Mouse (Mus musculus) MEL (cell line): ENCODE data around the gene Lhfpl5. TPM values are rescaled to one million over a fixed set of nuclear protein-coding genes. Genes with fewer than 3 reads are reported as not detected.

Source experiments
- DNase-seq: peaks from one replicate; pipeline ENCODE4 v3.0.0; 2011; ENCODE audit warnings: low read depth, low spot score
- H3K27ac ChIP-seq: 2 replicates; pipeline ENCODE4 v1.5.1; 2012; ENCODE audit warnings: low read depth, mild to moderate bottlenecking, control low read depth, low read length, moderate library complexity; ENCODE audit not compliant: control insufficient read depth
- H3K27me3 ChIP-seq, 2 experiments: fragments of 150-350 bp in 1 of 2; sonication (generic) in 1 of 2; 2 replicates each; pipeline ENCODE4 v1.6.1; 2012; ENCODE audit warnings: low read length in 2 of 2, mild to moderate bottlenecking in 2 of 2, improper control_type of control experiment in 1 of 2, moderate library complexity in 1 of 2; ENCODE audit not compliant: insufficient read depth in 2 of 2, control insufficient read depth in 1 of 2
- H3K36me3 ChIP-seq, 2 experiments: 2 replicates each; pipeline ENCODE4 v1.6.1; 2012 to 2014; ENCODE audit warnings: low read length in 2 of 2, improper control_type of control experiment in 1 of 2, inconsistent platforms in 1 of 2, mild to moderate bottlenecking in 1 of 2; ENCODE audit not compliant: insufficient read depth in 2 of 2, control insufficient read depth in 1 of 2
- H3K4me1 ChIP-seq, 2 experiments: fragments of 150-350 bp in 1 of 2; sonication (generic) in 1 of 2; 2 replicates each; pipeline ENCODE4 v1.6.1; 2012; ENCODE audit warnings: low read length in 2 of 2, improper control_type of control experiment in 1 of 2, mild to moderate bottlenecking in 1 of 2; ENCODE audit not compliant: insufficient read depth in 2 of 2, control insufficient read depth in 1 of 2
- H3K4me3 ChIP-seq, 2 experiments: fragments of 150-350 bp in 1 of 2; sonication (generic) in 1 of 2; 2 replicates each; pipeline ENCODE4 v1.5.1; 2012; ENCODE audit warnings: low read depth in 2 of 2, low read length in 2 of 2, mild to moderate bottlenecking in 2 of 2, moderate library complexity in 2 of 2, control low read depth in 1 of 2, improper control_type of control experiment in 1 of 2; ENCODE audit not compliant: control insufficient read depth in 1 of 2, insufficient read depth in 1 of 2
- H3K79me2 ChIP-seq: 2 replicates; pipeline ENCODE4 v1.6.1; 2012; ENCODE audit warnings: mild to moderate bottlenecking, low read length, moderate library complexity; ENCODE audit not compliant: control insufficient read depth, poor library complexity, insufficient read depth
- H3K9ac ChIP-seq: 2 replicates; pipeline ENCODE4 v1.6.1; 2012; ENCODE audit warnings: low read depth, mild to moderate bottlenecking, control low read depth, low read length, moderate library complexity; ENCODE audit not compliant: control insufficient read depth, poor library complexity, severe bottlenecking
- H3K9me3 ChIP-seq: fragments of 150-350 bp; sonication (generic); replicated peaks from 2 replicates; pipeline ENCODE4 v1.6.1; 2012; ENCODE audit warnings: mild to moderate bottlenecking, low read length, improper control_type of control experiment, moderate library complexity; ENCODE audit not compliant: insufficient read depth
- BHLHE40 ChIP-seq: IDR thresholded peaks from 2 replicates; pipeline ENCODE4 v1.6.1; 2012; ENCODE audit warnings: low read depth, mild to moderate bottlenecking, inconsistent platforms, low read length, improper control_type of control experiment, borderline replicate concordance
- CHD1 ChIP-seq: IDR thresholded peaks from 2 replicates; pipeline ENCODE4 v1.6.1; 2012; ENCODE audit warnings: low read depth, mild to moderate bottlenecking, inconsistent platforms, low read length, improper control_type of control experiment
- CHD2 ChIP-seq: IDR thresholded peaks from 2 replicates; pipeline ENCODE4 v1.6.1; 2011; ENCODE audit warnings: low read length, improper control_type of control experiment
- CTCF ChIP-seq, 3 experiments: IDR thresholded peaks in 2 of 3; conservative IDR thresholded peaks in 1 of 3; 2 replicates each; pipeline ENCODE4 v1.5.1; 2011 to 2012; ENCODE audit warnings: low read length in 3 of 3, low read depth in 2 of 3, mild to moderate bottlenecking in 2 of 3, improper control_type of control experiment in 1 of 3, inconsistent platforms in 1 of 3, mixed read lengths in 1 of 3, moderate library complexity in 1 of 3; ENCODE audit not compliant: control insufficient read depth in 1 of 3, insufficient read depth in 1 of 3, poor library complexity in 1 of 3, severe bottlenecking in 1 of 3
- E2F4 ChIP-seq: IDR thresholded peaks from 2 replicates; pipeline ENCODE4 v1.6.1; 2011; ENCODE audit warnings: low read depth, low read length, improper control_type of control experiment, borderline replicate concordance
- ELF1 ChIP-seq: IDR thresholded peaks from 2 replicates; pipeline ENCODE4 v1.6.1; 2014; ENCODE audit warnings: low read depth, mild to moderate bottlenecking, inconsistent platforms, low read length, improper control_type of control experiment, moderate library complexity
- EP300 ChIP-seq, 2 experiments: IDR thresholded peaks; 2 replicates each; pipeline ENCODE4 v1.6.1; 2011; ENCODE audit warnings: improper control_type of control experiment in 2 of 2, low read length in 2 of 2, low read depth in 1 of 2, mild to moderate bottlenecking in 1 of 2
- ETS1 ChIP-seq: IDR thresholded peaks from 2 replicates; pipeline ENCODE4 v1.6.1; 2012; ENCODE audit warnings: low read depth, mild to moderate bottlenecking, inconsistent platforms, low read length, improper control_type of control experiment, moderate library complexity
- GABPA ChIP-seq: IDR thresholded peaks from 2 replicates; pipeline ENCODE4 v1.6.1; 2012; ENCODE audit warnings: low read depth, mild to moderate bottlenecking, inconsistent platforms, low read length, improper control_type of control experiment, moderate library complexity
- GATA1 ChIP-seq: IDR thresholded peaks from 2 replicates; pipeline ENCODE4 v1.6.1; 2011; ENCODE audit warnings: low read depth, low read length, improper control_type of control experiment
- HCFC1 ChIP-seq: IDR thresholded peaks from 2 replicates; pipeline ENCODE4 v1.6.1; 2012; ENCODE audit warnings: low read depth, mild to moderate bottlenecking, inconsistent platforms, low read length, improper control_type of control experiment, moderate library complexity
- JUND ChIP-seq: IDR thresholded peaks from 2 replicates; pipeline ENCODE4 v1.6.1; 2011; ENCODE audit warnings: low read depth, mild to moderate bottlenecking, improper control_type of control experiment, low read length
- KAT2A ChIP-seq: conservative IDR thresholded peaks from 2 replicates; pipeline ENCODE4 v1.6.1; 2012; ENCODE audit warnings: low read depth, low read length, improper control_type of control experiment, inconsistent platforms
- MAFK ChIP-seq: IDR thresholded peaks from 2 replicates; pipeline ENCODE4 v1.6.1; 2011; ENCODE audit warnings: low read depth, mild to moderate bottlenecking, low read length, improper control_type of control experiment, borderline replicate concordance
- MAX ChIP-seq: IDR thresholded peaks from 2 replicates; pipeline ENCODE4 v1.6.1; 2011; ENCODE audit warnings: low read length, improper control_type of control experiment
- MEF2A ChIP-seq: IDR thresholded peaks from 2 replicates; pipeline ENCODE4 v1.6.1; 2014; ENCODE audit warnings: low read depth, mild to moderate bottlenecking, inconsistent platforms, low read length, improper control_type of control experiment; ENCODE audit not compliant: poor library complexity, insufficient replicate concordance, severe bottlenecking; ENCODE audit errors: extremely low read depth
- MXI1 ChIP-seq: IDR thresholded peaks from 2 replicates; pipeline ENCODE4 v1.6.1; 2011; ENCODE audit warnings: mild to moderate bottlenecking, low read depth, low read length, improper control_type of control experiment
- MYB ChIP-seq: IDR thresholded peaks from 2 replicates; pipeline ENCODE4 v1.6.1; 2011; ENCODE audit warnings: mild to moderate bottlenecking, low read depth, low read length, improper control_type of control experiment
- MYC ChIP-seq: IDR thresholded peaks from 2 replicates; pipeline ENCODE4 v1.6.1; 2011; ENCODE audit warnings: low read depth, mild to moderate bottlenecking, low read length, improper control_type of control experiment, moderate library complexity
- NELFE ChIP-seq: IDR thresholded peaks from 2 replicates; pipeline ENCODE4 v1.6.1; 2011; ENCODE audit warnings: low read depth, low read length, improper control_type of control experiment
- POLR2A ChIP-seq, 2 experiments: IDR thresholded peaks; 2 replicates each; pipeline ENCODE4 v1.6.1; 2011 to 2012; ENCODE audit warnings: low read length in 2 of 2, mild to moderate bottlenecking in 2 of 2, control low read depth in 1 of 2, improper control_type of control experiment in 1 of 2, low read depth in 1 of 2, moderate library complexity in 1 of 2; ENCODE audit not compliant: control insufficient read depth in 1 of 2, insufficient read depth in 1 of 2, poor library complexity in 1 of 2
- POLR2AphosphoS2 ChIP-seq: IDR thresholded peaks from 2 replicates; pipeline ENCODE4 v1.6.1; 2011; ENCODE audit warnings: low read length, improper control_type of control experiment
- POLR2AphosphoS5 ChIP-seq: IDR thresholded peaks from 2 replicates; pipeline ENCODE4 v1.6.1; 2012; ENCODE audit warnings: low read depth, borderline replicate concordance, mild to moderate bottlenecking, inconsistent platforms, low read length, moderate library complexity, mixed read lengths
- RAD21 ChIP-seq: IDR thresholded peaks from 2 replicates; pipeline ENCODE4 v1.6.1; 2011; ENCODE audit warnings: mild to moderate bottlenecking, low read depth, low read length, improper control_type of control experiment
- RCOR1 ChIP-seq: IDR thresholded peaks from 2 replicates; pipeline ENCODE4 v1.6.1; 2012; ENCODE audit warnings: low read depth, mild to moderate bottlenecking, inconsistent platforms, low read length, improper control_type of control experiment
- SIN3A ChIP-seq: IDR thresholded peaks from 2 replicates; pipeline ENCODE4 v1.6.1; 2012; ENCODE audit warnings: low read length, improper control_type of control experiment, inconsistent platforms
- TAL1 ChIP-seq: IDR thresholded peaks from 2 replicates; pipeline ENCODE4 v1.6.1; 2012; ENCODE audit warnings: mild to moderate bottlenecking, inconsistent platforms, low read length, moderate library complexity, mixed read lengths
- TBP ChIP-seq: IDR thresholded peaks from 2 replicates; pipeline ENCODE4 v1.8.0; 2011; ENCODE audit warnings: low read depth, low read length, improper control_type of control experiment
- TCF12 ChIP-seq: IDR thresholded peaks from 2 replicates; pipeline ENCODE4 v1.6.1; 2014; ENCODE audit warnings: low read depth, mild to moderate bottlenecking, inconsistent platforms, low read length, improper control_type of control experiment, moderate library complexity
- UBTF ChIP-seq: IDR thresholded peaks from 2 replicates; pipeline ENCODE4 v1.6.1; 2012; ENCODE audit warnings: low read depth, mild to moderate bottlenecking, inconsistent platforms, low read length, improper control_type of control experiment, moderate library complexity, borderline replicate concordance; ENCODE audit not compliant: insufficient read depth
- USF1 ChIP-seq: IDR thresholded peaks from 2 replicates; pipeline ENCODE4 v1.6.1; 2014; ENCODE audit warnings: low read depth, mild to moderate bottlenecking, inconsistent platforms, low read length, improper control_type of control experiment, moderate library complexity
- USF2 ChIP-seq, 2 experiments: IDR thresholded peaks; 2 replicates each; pipeline ENCODE4 v1.6.1; 2011 to 2012; ENCODE audit warnings: improper control_type of control experiment in 2 of 2, low read length in 2 of 2, borderline replicate concordance in 1 of 2, inconsistent platforms in 1 of 2, low read depth in 1 of 2, mild to moderate bottlenecking in 1 of 2; ENCODE audit not compliant: insufficient read depth in 1 of 2
- ZC3H11A ChIP-seq: IDR thresholded peaks from 2 replicates; pipeline ENCODE4 v1.6.1; 2012; ENCODE audit warnings: low read depth, mild to moderate bottlenecking, inconsistent platforms, low read length, improper control_type of control experiment
- ZKSCAN1 ChIP-seq: IDR thresholded peaks from 2 replicates; pipeline ENCODE4 v1.6.1; 2012; ENCODE audit warnings: low read depth, mild to moderate bottlenecking, inconsistent platforms, low read length, improper control_type of control experiment, moderate library complexity
- ZMIZ1 ChIP-seq: IDR thresholded peaks from 2 replicates; pipeline ENCODE4 v1.6.1; 2012; ENCODE audit warnings: low read depth, mild to moderate bottlenecking, inconsistent platforms, low read length, improper control_type of control experiment, moderate library complexity
- ZNF384 ChIP-seq: IDR thresholded peaks from 2 replicates; pipeline ENCODE4 v1.6.1; 2012; ENCODE audit warnings: low read depth, mild to moderate bottlenecking, inconsistent platforms, low read length, improper control_type of control experiment
- polyA plus RNA-seq, 2 experiments: library from polyadenylated mRNA; stranded (reverse) in 1 of 2; unstranded in 1 of 2; fragments of >175 nt in 1 of 2; fragments of >200 nt in 1 of 2; gene quantifications; 2 replicates each; pipeline versions ENCODE4 v1.2.1 to v1.2.4; 2012; ENCODE audit warnings: low replicate concordance in 2 of 2, low read depth in 1 of 2; ENCODE audit not compliant: insufficient read length in 2 of 2, insufficient read depth in 1 of 2, missing spikeins in 1 of 2
- total RNA-seq: library from RNA; depleted of rRNA; stranded (reverse); fragments of 300-350 nt; gene quantifications from 2 replicates; pipeline ENCODE4 v1.2.3, GENCODE M21; 2012

Lhfpl5 gene
- total and polyA plus RNA-seq, 3 experiments, result 0.19 TPM; not detected in 2

GRCm38 (mm10) chr17:28556635-28557396 is 18.6 kb upstream of the Lhfpl5 start:
- Histone ChIP-seq H3K79me2 (no peaks in the 10 kb centered on the region), H3K27ac (no peak overlapping the region), H3K9me3 (no peaks in the 10 kb centered on the region), H3K36me3 (no peaks in the 10 kb centered on the region; a peak in 1 of 4 replicates), H3K4me1 (peaks cover 0 to 4% of the 10 kb centered on the region in 2 experiments; a peak in 2 of 4 replicates), H3K27me3 (no peaks in the 10 kb centered on the region; a peak in 2 of 4 replicates), H3K9ac (no peak overlapping the region), H3K4me3 (peak overlapping the region in 1 of 2 experiments; percentile 21; a peak in 1 of 4 replicates)
- peak; percentile 72 for DNase-seq
- no peak for TF ChIP-seq UBTF
- no peak for TF ChIP-seq KAT2A
- no peak for TF ChIP-seq POLR2AphosphoS5
- no peak for TF ChIP-seq CHD1
- TF ChIP-seq BHLHE40, result peak; percentile 39; the same call in 1 of the 2 replicates
- peak; percentile 96 for TF ChIP-seq USF1
- TF ChIP-seq GABPA, result no peak
- no peak for TF ChIP-seq RAD21
- TF ChIP-seq JUND, result no peak
- TF ChIP-seq MYC, result no peak
- peak; percentile 71 for TF ChIP-seq MAX
- 0 out of 2 replicates have a peak, but pooled peaks have one; percentile 20 for TF ChIP-seq SIN3A
- TF ChIP-seq MAFK, result no peak
- TF ChIP-seq HCFC1, result no peak
- peak in 1 of 2 experiments; percentile 22; a peak in 1 of 4 replicates for TF ChIP-seq EP300 (IDR thresholded peaks at IDR 0.05; ENCODE audit: low read depth in 1 of 2, low read length in 2 of 2)
- no peak for TF ChIP-seq MEF2A
- TF ChIP-seq ZMIZ1, result no peak
- no peak for TF ChIP-seq GATA1
- TF ChIP-seq ETS1, result peak; percentile 59
- TF ChIP-seq TCF12, result no peak
- TF ChIP-seq TAL1, result no peak
- no peak for TF ChIP-seq ZKSCAN1
- 0 out of 2 replicates have a peak, but pooled peaks have one; percentile 23 for TF ChIP-seq ELF1
- 0 out of 2 replicates have a peak, but pooled peaks have one; percentile 37 for TF ChIP-seq MXI1
- no peak for TF ChIP-seq NELFE
- TF ChIP-seq POLR2AphosphoS2, result no peak
- TF ChIP-seq POLR2A (IDR thresholded peaks at IDR 0.05; ENCODE audit: control insufficient read depth in 1 of 2, insufficient read depth in 1 of 2, low read depth in 1 of 2, low read length in 2 of 2, poor library complexity in 1 of 2), result no peak
- TF ChIP-seq CTCF (IDR thresholded peaks at IDR 0.05 in 2 of 3, conservative IDR thresholded peaks at IDR 0.05 in 1 of 3; ENCODE audit: control insufficient read depth in 1 of 3, insufficient read depth in 1 of 3, low read depth in 2 of 3, low read length in 3 of 3, poor library complexity in 1 of 3, severe bottlenecking in 1 of 3), result no peak
- peak; percentile 33 to 75; a peak in 2 of 4 replicates for TF ChIP-seq USF2 (IDR thresholded peaks at IDR 0.05; ENCODE audit: borderline replicate concordance in 1 of 2, insufficient read depth in 1 of 2, low read depth in 1 of 2, low read length in 2 of 2)
- TF ChIP-seq E2F4, result no peak
- TF ChIP-seq ZNF384, result no peak
- no peak for TF ChIP-seq TBP
- no peak for TF ChIP-seq RCOR1
- no peak for TF ChIP-seq MYB
- TF ChIP-seq ZC3H11A, result no peak
- TF ChIP-seq CHD2, result no peak
